8 mouse cellular contexts compared by ENCODE assay signal in genomic region chr4:120277255-120277928, GRCm38 (mm10). TPM values are rescaled to one million over a fixed set of nuclear protein-coding genes. Genes with fewer than 3 reads are reported as not detected.
DNase-seq lines count a peak whose midpoint lies in the region; ATAC-seq and TF ChIP-seq lines count a peak whose summit lies in the region.
"Had no signal": no experiment of that assay in that cellular context is flagged by ENCODE, and none has a peak within 500 bp of the region (broad histone marks: within the 10 kb centered on the region; RNA-seq: fewer than 3 reads in every experiment).

No protein-coding gene starts in this region.

- no peak overlapping the region for H3K4me3 ChIP-seq in kidney, postnatal 0 days (replicated peaks; ENCODE audit: low read depth, low read length)
- H3K4me3 ChIP-seq in midbrain, embryonic 16.5 days (ENCODE audit: low read depth, low read length), result no peak overlapping the region
- H3K4me3 ChIP-seq in cerebellum, adult 2 months (replicated peaks; ENCODE audit: insufficient read depth, low read depth, low read length), result no peak overlapping the region

- H3K4me2 ChIP-seq in kidney, postnatal 0 days (ENCODE audit: low read length), result no peak overlapping the region
- H3K4me2 ChIP-seq in midbrain, embryonic 16.5 days (ENCODE audit: low read length), result no peak overlapping the region

- H3K27me3 ChIP-seq in kidney, postnatal 0 days (ENCODE audit: insufficient read depth, low read length), result peaks cover 13% of the 10 kb centered on the region; the same call in 1 of the 2 replicates
- no peaks in the 10 kb centered on the region for H3K27me3 ChIP-seq in midbrain, embryonic 16.5 days (ENCODE audit: control insufficient read depth, insufficient read depth, low read depth, low read length)
- H3K27me3 ChIP-seq in cerebellum, adult 2 months (ENCODE audit: control insufficient read depth, insufficient read depth, low read length), result no peaks in the 10 kb centered on the region

- H3K4me1 ChIP-seq in kidney, postnatal 0 days (replicated peaks; ENCODE audit: insufficient read depth, low read length), result peaks cover 7% of the 10 kb centered on the region
- H3K4me1 ChIP-seq in midbrain, embryonic 16.5 days (ENCODE audit: control insufficient read depth, insufficient read depth, low read length), result peaks cover 36% of the 10 kb centered on the region
- H3K4me1 ChIP-seq in cerebellum, adult 2 months (ENCODE audit: control insufficient read depth, insufficient read depth, low read length), result peaks cover 17% of the 10 kb centered on the region

- H3K27ac ChIP-seq in kidney, postnatal 0 days, result no peak overlapping the region
- no peak overlapping the region for H3K27ac ChIP-seq in midbrain, embryonic 16.5 days (ENCODE audit: low read length)
- no peak overlapping the region for H3K27ac ChIP-seq in cerebellum, adult 2 months (ENCODE audit: insufficient read depth, low read length)

- no peaks in the 10 kb centered on the region for H3K9me3 ChIP-seq in kidney, postnatal 0 days (replicated peaks; ENCODE audit: low read length)
- H3K9me3 ChIP-seq in midbrain, embryonic 16.5 days (replicated peaks; ENCODE audit: control insufficient read depth, low read length, poor library complexity, severe bottlenecking), result no peaks in the 10 kb centered on the region

- no peak overlapping the region for H3K9ac ChIP-seq in kidney, postnatal 0 days (ENCODE audit: low read depth, low read length)
- peak overlapping the region; percentile 44; the same call in 1 of the 2 replicates for H3K9ac ChIP-seq in midbrain, embryonic 16.5 days (ENCODE audit: low read depth, low read length)

- TF ChIP-seq CTCF in kidney, postnatal 0 days (IDR thresholded peaks at IDR 0.05; ENCODE audit: low read depth), result no peak
- TF ChIP-seq CTCF in cerebellum, adult 2 months (IDR thresholded peaks at IDR 0.05; ENCODE audit: borderline replicate concordance, insufficient read depth, low read depth, low read length), result no peak

- WGBS in kidney, postnatal 0 days, result 31% methylated on average over 4 of the region's 4 CpGs
- 17% methylated on average over 4 of the region's 4 CpGs for WGBS in midbrain, embryonic 16.5 days
- WGBS in cerebellum, adult 2 months, result 20% methylated on average over 4 of the region's 4 CpGs

- H3K36me3 ChIP-seq in kidney, postnatal 0 days (ENCODE audit: insufficient read depth, low read length), result no peaks in the 10 kb centered on the region
- no peaks in the 10 kb centered on the region for H3K36me3 ChIP-seq in midbrain, embryonic 16.5 days (ENCODE audit: control insufficient read depth, insufficient read depth, low read length)

- no peak for TF ChIP-seq POLR2A in cerebellum, adult 2 months (IDR thresholded peaks at IDR 0.05; ENCODE audit: borderline replicate concordance, insufficient read depth, low read length)

- peak; percentile 68 for ATAC-seq in kidney, postnatal 0 days (replicated peaks; ENCODE audit: low FRiP score, low read depth)
- 0 out of 2 replicates have a peak, but pooled peaks have one; percentile 23 for ATAC-seq in midbrain, embryonic 16.5 days

- DNase-seq in 3T3-L1 (ENCODE audit: low read depth, low spot score) (peak; percentile 49), MN1 (ENCODE audit: low spot score) (peak; percentile 69)
- peak; percentile 49 to 76 for DNase-seq in gastrocnemius, postnatal 4 days (ENCODE audit: low spot score in 2 of 2)
- DNase-seq in kidney, postnatal 0 days (ENCODE audit: low spot score), result peak; percentile 74
- DNase-seq in cerebellum, adult 2 months, result no peak
- DNase-seq in layer of hippocampus, adult 18-20 months (ENCODE audit: low spot score in 2 of 2), result no peak

RNA-seq across cellular contexts. Expression of gene Foxo6, which starts 9.8 kb away (rescaled TPM):
- total RNA-seq in gastrocnemius, postnatal 4 days (2021), result 10 to 100 TPM in 1 of 2 experiments, 1 to 10 TPM in 1; 8.8 to 10.2 TPM
- 0.11 TPM in 1 of 2 replicates, not detected in the other for polyA plus RNA-seq in kidney, postnatal 0 days (2015; fragmentation: Nextera tagmentation; extraction: Ambion mirVana)
- polyA plus RNA-seq in midbrain, embryonic 16.5 days (2015; fragmentation: Nextera tagmentation; extraction: Ambion mirVana), result 1.1 and 1.4 TPM in 2 replicates
- polyA plus RNA-seq in cerebellum, adult 2 months (2012; rRNA removed), result 1.9 and 2.0 TPM in 2 replicates
- 10 to 100 TPM; 40.7 to 40.9 TPM for total RNA-seq in layer of hippocampus, adult 18-20 months (2021)
- total RNA-seq: liver, adult 2 months had no signal

Comparison
In these comparisons a context has a peak if more than half of its experiments do, and no peak if none do; other contexts are left out.
1. DNase-seq: peak in 3T3-L1 (single experiment), MN1 (single experiment), gastrocnemius, postnatal 4 days (2 of 2) and kidney, postnatal 0 days (single experiment); none in cerebellum, adult 2 months (0 of 2) and layer of hippocampus, adult 18-20 months (0 of 2).